Mouse (Mus musculus) megakaryocyte, embryonic 14.5 days (primary cell): Measurements from ENCODE around the gene Shb. TPM values are rescaled to one million over a fixed set of nuclear protein-coding genes. Genes with fewer than 3 reads are reported as not detected.

Source experiments
- H3K27me3 ChIP-seq: replicated peaks from 2 replicates; pipeline ENCODE3; 2012; ENCODE audit warnings: inconsistent platforms
- H3K36me3 ChIP-seq: replicated peaks from 2 replicates; pipeline ENCODE3; 2012; ENCODE audit warnings: low read length, inconsistent platforms, mixed read lengths
- H3K4me1 ChIP-seq: 2 replicates; pipeline ENCODE4 v1.6.1; 2012; ENCODE audit warnings: inconsistent platforms
- H3K4me3 ChIP-seq: replicated peaks from 2 replicates; pipeline ENCODE3; 2012; ENCODE audit warnings: moderate library complexity, mild to moderate bottlenecking, inconsistent platforms
- H3K9me3 ChIP-seq: 2 replicates; pipeline ENCODE4 v1.6.1; 2012; ENCODE audit warnings: inconsistent platforms
- FLI1 ChIP-seq: IDR thresholded peaks from 2 replicates; pipeline ENCODE4 v1.6.1; 2012; ENCODE audit warnings: low read length, inconsistent platforms, mixed read lengths
- GATA1 ChIP-seq: IDR thresholded peaks from 3 replicates; pipeline ENCODE4 v1.6.1; 2012; ENCODE audit warnings: mixed read lengths, low read length, inconsistent platforms, borderline replicate concordance
- polyA plus RNA-seq: library from polyadenylated mRNA; stranded (reverse); fragments of >175 nt; gene quantifications from 2 replicates; pipeline ENCODE4 v1.2.3, GENCODE M21; 2012; ENCODE audit warnings: low replicate concordance; ENCODE audit not compliant: insufficient read depth

The Shb gene
- polyA plus RNA-seq, 1 experiment = 20.2 TPM

DNA sequence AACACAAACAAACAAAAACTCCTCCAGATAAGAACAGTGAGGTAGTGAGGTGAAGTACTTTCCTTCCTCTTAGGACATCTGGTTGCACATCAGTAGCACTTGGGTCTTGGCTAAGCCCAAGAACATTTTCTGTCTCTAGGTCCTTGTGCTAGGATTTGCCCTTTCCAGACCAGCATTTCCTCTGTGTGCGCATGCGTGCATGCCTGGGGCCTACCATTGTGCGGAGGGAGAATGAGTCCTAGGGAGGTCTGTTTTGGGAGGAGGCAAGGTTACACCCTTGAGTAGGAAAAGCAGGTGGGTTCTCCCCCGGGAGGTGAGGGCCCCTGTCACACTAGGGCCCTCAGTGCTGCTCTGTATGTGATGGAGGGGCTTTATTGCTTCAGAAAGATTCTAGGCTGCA is 113.2 kb downstream of the Shb start:
- peaks cover 28% of the 10 kb centered on the region for H3K4me1 ChIP-seq

DNA sequence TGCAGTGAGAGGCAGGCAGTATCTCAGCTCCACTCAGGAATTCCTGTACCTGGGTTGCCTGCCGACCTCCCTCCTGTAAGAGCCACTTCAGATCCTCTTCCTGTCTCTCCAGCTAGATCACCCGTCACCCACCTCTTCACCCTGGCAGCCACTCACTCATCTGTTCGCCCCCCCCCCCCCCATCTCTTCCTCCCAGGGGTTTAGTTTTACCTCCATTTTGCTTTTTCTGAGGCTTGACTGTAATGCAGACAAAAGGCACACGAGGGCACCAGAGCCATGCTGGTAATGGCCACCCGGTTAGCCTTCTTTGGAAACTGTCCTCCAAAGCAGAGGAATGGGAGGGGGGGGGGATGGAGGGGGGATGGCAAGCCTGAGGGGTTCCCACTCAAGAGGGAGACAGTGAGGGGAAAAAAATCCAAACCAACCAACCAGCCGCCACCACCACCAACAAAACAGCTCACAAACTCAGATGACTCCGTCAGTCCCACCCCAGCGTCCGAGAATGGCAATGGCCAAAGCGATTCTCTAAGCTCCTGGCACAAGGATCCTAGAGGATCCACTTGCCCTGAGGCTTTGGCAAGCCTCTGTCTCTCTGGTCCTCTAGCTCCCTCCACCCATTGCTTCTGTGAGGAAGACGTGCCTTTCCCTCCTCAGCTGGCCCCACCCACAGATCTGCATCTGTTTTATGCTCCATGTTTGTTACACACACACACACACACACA is 113.9 kb downstream of the Shb start:
- peak overlapping the region; percentile 79 for H3K4me3 ChIP-seq
- TF ChIP-seq GATA1 (no peak), FLI1 (no peak)
- peaks cover 11% of the 10 kb centered on the region for H3K36me3 ChIP-seq
- peaks cover 3% of the 10 kb centered on the region for H3K27me3 ChIP-seq
- peaks cover 23% of the 10 kb centered on the region for H3K4me1 ChIP-seq
- H3K9me3 ChIP-seq = peaks cover 6% of the 10 kb centered on the region

More for the DNA sequence above, 113.2 kb downstream of the Shb start:
- no peak for TF ChIP-seq FLI1
- no peak for TF ChIP-seq GATA1
- H3K36me3 ChIP-seq = peaks cover 15% of the 10 kb centered on the region
- H3K27me3 ChIP-seq = peaks cover 2% of the 10 kb centered on the region
- H3K4me3 ChIP-seq = no peak overlapping the region
- peaks cover 6% of the 10 kb centered on the region for H3K9me3 ChIP-seq

DNA sequence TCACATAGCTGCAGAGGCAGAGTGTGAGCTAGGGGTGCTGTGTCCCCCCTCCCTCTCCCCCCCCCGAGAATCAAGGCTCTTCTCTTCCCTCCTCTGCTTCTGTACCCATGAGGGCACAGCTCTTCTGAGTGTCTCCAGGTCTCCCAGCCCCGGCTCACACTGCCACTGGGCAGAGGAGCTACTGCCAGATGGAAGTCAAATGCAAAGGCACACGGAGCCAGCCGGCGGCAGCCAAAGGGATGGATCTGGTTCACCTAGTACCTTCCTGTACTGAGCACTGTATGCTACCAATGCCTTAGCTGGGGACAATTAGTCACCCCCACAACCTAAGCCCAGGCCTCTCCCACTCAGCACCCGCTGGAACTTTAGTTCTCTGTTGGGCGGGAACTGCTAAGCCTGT is 116.0 kb downstream of the Shb start:
- H3K27me3 ChIP-seq = peaks cover 13% of the 10 kb centered on the region

DNA sequence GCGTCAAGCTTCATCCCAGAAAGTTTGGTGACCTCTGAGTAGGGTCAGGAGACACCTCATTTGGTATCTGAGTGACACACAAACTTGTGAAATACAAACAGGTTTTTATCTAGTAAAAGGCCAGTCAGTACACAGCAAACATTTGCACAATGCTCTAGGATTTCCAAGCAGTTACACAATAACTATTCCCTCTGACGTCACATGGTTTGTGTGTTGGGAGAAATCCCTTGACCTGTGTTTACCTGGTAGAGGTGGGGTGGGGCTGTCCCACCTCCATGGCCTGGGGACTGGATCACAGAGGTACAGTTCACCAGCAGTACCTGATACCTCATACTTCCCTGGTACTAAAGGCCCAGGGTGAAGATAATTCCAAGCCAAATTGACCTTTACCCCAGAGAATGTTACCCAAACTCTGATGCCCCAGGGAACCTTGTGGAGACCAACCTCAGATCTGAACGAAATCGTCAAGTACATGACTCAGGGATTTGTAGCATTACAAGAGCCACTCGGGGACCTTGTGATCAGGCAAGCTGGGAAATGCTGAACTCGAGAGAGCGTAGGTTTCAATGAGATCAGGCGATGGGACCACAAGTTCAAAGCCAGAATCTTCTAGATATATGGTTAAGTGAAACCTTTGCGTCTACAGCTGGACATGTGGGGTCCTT is 118.5 kb downstream of the Shb start:
- H3K4me1 ChIP-seq = peaks cover 32% of the 10 kb centered on the region
- no peak overlapping the region for H3K4me3 ChIP-seq
- H3K9me3 ChIP-seq = peaks cover 6% of the 10 kb centered on the region
- no peaks in the 10 kb centered on the region for H3K36me3 ChIP-seq
- no peak for TF ChIP-seq GATA1
- H3K27me3 ChIP-seq = peaks cover 16% of the 10 kb centered on the region

More for the DNA sequence above, 116.0 kb downstream of the Shb start:
- Histone ChIP-seq H3K4me1 (peaks cover 23% of the 10 kb centered on the region), H3K36me3 (no peaks in the 10 kb centered on the region), H3K9me3 (peaks cover 6% of the 10 kb centered on the region), H3K4me3 (no peak overlapping the region)
- no peak for TF ChIP-seq GATA1
- TF ChIP-seq FLI1 = no peak

DNA sequence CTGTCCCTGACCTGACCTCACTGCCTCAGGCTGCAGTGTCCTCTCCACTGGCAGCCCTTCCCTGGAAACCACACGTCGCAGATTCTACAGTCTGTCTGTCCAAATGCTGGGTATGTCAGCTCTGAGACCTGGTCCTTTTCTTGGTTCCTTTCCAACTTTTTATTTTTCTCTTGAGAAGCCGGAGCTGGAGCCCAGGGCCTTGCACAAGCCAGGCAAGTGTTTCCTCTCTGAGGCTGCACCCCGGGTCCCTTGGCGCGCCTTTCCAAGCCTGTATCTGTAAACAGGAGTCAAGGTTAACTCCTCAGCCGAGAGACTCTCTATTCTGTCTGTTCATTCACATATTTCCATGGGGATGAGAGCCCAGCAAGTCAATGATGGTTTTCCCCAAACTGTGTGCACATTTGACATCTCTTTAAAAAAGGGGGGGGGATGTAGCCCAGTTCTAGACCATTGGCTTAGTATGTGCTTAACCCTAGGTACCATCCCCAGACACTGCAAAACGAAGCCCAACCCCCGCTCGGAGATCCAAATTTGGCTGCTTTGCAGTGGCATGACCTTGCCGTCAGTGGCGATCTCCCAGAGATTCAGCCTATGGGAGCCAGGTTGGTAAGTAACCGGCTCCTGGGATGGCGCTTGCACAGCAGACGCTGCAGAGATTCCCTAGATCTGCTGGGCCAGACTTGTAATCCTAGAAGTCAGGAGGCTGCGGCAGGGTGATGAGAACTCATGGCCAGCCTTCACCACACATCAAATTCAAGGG is 119.7 kb downstream of the Shb start:
- TF ChIP-seq GATA1 = no peak
- Histone ChIP-seq H3K36me3 (no peaks in the 10 kb centered on the region), H3K9me3 (peaks cover 6% of the 10 kb centered on the region), H3K4me3 (no peak overlapping the region), H3K27me3 (peaks cover 16% of the 10 kb centered on the region), H3K4me1 (peaks cover 26% of the 10 kb centered on the region)

DNA sequence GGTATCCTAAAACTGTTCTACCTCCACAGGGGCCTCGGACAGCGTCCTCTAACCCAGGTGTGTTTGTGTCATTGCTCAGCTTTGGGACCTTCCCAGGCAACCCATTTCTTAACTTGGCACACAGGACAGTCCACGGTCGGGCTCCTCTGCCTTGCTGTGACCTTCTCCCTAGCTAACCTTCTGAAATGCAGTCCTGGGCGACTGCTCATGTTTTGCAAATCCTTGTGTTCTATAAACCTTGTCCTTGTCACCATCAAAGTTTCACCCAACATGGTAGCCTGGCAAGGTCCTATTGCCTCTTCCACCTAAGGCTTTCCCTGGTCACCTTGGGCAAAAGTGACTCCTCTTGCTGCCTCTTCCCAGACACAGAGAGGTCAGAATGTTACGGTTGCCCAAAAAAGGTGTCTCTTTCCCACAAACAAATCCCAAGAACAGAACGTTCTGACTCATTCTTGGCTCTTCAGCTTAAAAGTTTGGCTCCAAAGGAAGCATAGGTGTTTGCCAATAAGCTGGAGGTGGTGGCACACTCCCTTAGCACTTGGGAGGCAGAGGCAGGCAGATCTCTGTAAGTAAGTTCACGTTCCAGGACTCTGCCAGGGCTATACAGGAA is 121.0 kb downstream of the Shb start:
- Histone ChIP-seq H3K4me1 (peaks cover 36% of the 10 kb centered on the region), H3K36me3 (no peaks in the 10 kb centered on the region), H3K9me3 (no peaks in the 10 kb centered on the region), H3K27me3 (peaks cover 14% of the 10 kb centered on the region), H3K4me3 (no peak overlapping the region)
- TF ChIP-seq FLI1 (no peak), GATA1 (no peak)

DNA sequence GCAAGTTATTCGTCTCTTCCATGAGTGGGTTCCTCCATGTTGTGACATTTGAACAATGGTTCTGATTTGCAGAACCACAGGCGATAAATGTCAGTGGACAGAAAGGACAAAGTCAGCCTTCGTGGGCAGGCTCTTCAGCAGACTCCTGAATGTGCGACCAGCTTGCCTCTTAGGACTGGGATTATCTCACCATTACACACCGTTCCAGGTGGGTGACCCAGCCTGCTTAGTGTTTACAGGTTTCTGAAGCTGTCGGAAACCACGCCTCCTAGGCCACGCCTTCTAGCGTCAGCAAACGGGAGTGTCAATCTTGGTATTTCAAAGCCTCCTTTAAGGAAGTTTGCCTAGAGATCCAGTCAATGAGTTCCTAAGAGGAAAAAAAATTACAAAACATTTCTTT is 123.0 kb downstream of the Shb start:
- peaks cover 11% of the 10 kb centered on the region for H3K36me3 ChIP-seq
- peaks cover 37% of the 10 kb centered on the region for H3K4me1 ChIP-seq
- peaks cover 14% of the 10 kb centered on the region for H3K27me3 ChIP-seq
- peak overlapping the region; percentile 95 for H3K4me3 ChIP-seq
- no peaks in the 10 kb centered on the region for H3K9me3 ChIP-seq
- no peak for TF ChIP-seq GATA1
- TF ChIP-seq FLI1 = no peak

DNA sequence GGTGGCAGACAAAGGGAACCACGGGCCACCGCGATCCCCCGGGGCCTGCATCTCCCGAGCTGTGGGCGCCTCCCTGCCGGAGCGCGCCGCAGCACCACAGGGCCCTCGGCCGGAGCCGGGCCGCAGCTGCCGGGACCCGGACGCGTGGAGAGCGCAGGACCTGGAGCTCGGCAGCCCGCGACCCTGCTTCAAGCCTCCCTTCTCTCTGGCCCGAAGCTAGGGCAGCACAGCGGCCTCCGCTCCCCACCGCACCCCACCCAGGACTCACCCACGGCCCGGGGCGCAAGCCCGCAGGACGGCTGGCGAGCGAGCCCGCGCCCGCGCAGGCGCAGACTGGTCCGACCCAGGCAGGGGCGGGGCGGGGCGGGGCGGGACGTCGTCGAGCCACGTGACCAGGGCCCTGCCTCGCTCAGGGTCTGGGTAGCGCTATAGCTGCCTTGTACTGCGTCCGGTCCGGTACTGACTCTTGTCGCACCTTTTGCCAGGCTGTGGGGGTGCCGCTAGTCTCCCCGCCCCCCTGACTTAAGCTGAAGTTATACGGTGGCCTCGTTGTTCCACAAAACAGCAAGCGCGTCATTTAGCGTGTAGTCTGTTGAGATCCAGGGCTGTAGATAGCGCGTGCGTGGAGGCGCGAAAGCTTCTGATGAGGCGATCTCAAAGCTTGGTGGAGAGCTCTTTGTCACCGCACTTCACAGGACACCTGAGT is 123.7 kb downstream of the Shb start, which contains the start of gene Slc25a51:
Gene Slc25a51 (minus strand): TSS at position 340 of the 706 bp plus-strand sequence.
- Histone ChIP-seq H3K4me1 (peaks cover 44% of the 10 kb centered on the region), H3K4me3 (peak within 1 kb of the TSS; percentile 95), H3K36me3 (peaks cover 17% of the 10 kb centered on the region), H3K9me3 (no peaks in the 10 kb centered on the region), H3K27me3 (peaks cover 14% of the 10 kb centered on the region)
- TF ChIP-seq FLI1 = no peak
- TF ChIP-seq GATA1 = peak; percentile 49; the same call in 1 of the 3 replicates

DNA sequence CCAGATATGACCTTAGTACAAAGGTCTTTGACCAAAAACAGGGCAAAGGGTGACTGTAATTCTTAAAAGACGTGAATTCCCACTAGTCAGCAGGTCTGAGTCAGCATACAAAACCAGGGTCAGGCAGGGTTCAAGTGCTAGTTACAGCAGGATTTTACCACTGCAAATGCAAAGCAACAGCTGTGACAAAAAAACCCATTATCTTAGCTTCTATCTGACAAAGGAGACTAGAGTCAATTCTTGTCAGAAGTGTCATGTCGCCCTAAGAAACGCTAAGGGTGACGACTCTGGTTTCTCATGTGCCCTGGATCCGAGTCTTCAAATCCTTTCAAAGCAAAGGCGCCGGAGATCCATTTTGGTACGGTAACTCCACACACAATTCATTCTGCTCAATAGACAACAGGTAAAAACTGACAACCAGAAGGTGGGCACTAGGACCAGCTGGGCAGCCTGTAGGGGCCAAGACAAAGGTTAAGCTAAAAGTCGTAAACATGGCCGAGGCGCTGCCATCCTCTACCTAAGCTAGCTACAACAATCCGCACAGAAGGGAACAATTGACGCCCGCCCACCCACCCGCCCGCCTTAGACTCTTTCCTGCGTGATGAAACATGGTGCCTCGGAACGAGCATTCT is 124.5 kb downstream of the Shb start:
- no peak for TF ChIP-seq GATA1
- peak overlapping the region; percentile 95 for H3K4me3 ChIP-seq
- no peaks in the 10 kb centered on the region for H3K9me3 ChIP-seq
- peaks cover 51% of the 10 kb centered on the region for H3K4me1 ChIP-seq
- peaks cover 25% of the 10 kb centered on the region for H3K36me3 ChIP-seq
- peaks cover 10% of the 10 kb centered on the region for H3K27me3 ChIP-seq
